Mouse (Mus musculus) embryonic facial prominence, embryonic 15.5 days (tissue): ENCODE data around the gene Cald1. TPM values are rescaled to one million over a fixed set of nuclear protein-coding genes. Genes with fewer than 3 reads are reported as not detected.

ENCODE experiments used
- ATAC-seq: fragments of 200-750 bp; cut with Nextera tagmentation; 2 replicates; pipeline ENCODE4 v1.8.0; 2017; ENCODE audit warnings: low read depth, moderate TSS enrichment; ENCODE audit not compliant: insufficient number of reproducible peaks, low FRiP score, low TSS enrichment
- H3K27ac ChIP-seq: fragments of 300-500 bp; sonication (generic); replicated peaks from 2 replicates; pipeline ENCODE4 v1.5.1; 2015; ENCODE audit warnings: mild to moderate bottlenecking, inconsistent platforms
- H3K27me3 ChIP-seq: fragments of 300-500 bp; sonication (generic); 2 replicates; pipeline ENCODE4 v1.6.1; 2015; ENCODE audit warnings: inconsistent platforms
- H3K36me3 ChIP-seq: fragments of 300-500 bp; sonication (generic); 2 replicates; pipeline ENCODE4 v1.6.1; 2015; ENCODE audit warnings: mild to moderate bottlenecking, inconsistent platforms
- H3K4me1 ChIP-seq: fragments of 300-500 bp; sonication (generic); 2 replicates; pipeline ENCODE4 v1.6.1; 2015; ENCODE audit warnings: inconsistent platforms
- H3K4me2 ChIP-seq: fragments of 300-500 bp; sonication (generic); replicated peaks from 2 replicates; pipeline ENCODE4 v1.6.1; 2015; ENCODE audit warnings: mild to moderate bottlenecking, inconsistent platforms
- H3K4me3 ChIP-seq: fragments of 300-500 bp; sonication (generic); replicated peaks from 2 replicates; pipeline ENCODE4 v1.5.1; 2015; ENCODE audit warnings: mild to moderate bottlenecking, inconsistent platforms
- H3K9ac ChIP-seq: fragments of 300-500 bp; sonication (generic); 2 replicates; pipeline ENCODE4 v1.6.1; 2015; ENCODE audit warnings: inconsistent platforms
- H3K9me3 ChIP-seq: fragments of 300-500 bp; sonication (generic); replicated peaks from 2 replicates; pipeline ENCODE4 v1.6.1; 2016; ENCODE audit warnings: inconsistent platforms
- WGBS: fragments of 180-500 bp; shearing (Covaris S2); methylation state at CpG from one replicate; pipeline ENCODE4 v1.1.7; 2015; 5-methylcytosine and 5-hydroxymethylcytosine counted together
- polyA plus RNA-seq: library from polyadenylated mRNA; unstranded; fragments of >200 nt; fragmentation: Nextera tagmentation; extraction: Ambion mirVana; gene quantifications from 2 replicates; pipeline ENCODE4 v1.2.1, GENCODE M21; 2015

The Cald1 gene
- polyA plus RNA-seq, 1 experiment from 2014 or later: 306 TPM

DNA sequence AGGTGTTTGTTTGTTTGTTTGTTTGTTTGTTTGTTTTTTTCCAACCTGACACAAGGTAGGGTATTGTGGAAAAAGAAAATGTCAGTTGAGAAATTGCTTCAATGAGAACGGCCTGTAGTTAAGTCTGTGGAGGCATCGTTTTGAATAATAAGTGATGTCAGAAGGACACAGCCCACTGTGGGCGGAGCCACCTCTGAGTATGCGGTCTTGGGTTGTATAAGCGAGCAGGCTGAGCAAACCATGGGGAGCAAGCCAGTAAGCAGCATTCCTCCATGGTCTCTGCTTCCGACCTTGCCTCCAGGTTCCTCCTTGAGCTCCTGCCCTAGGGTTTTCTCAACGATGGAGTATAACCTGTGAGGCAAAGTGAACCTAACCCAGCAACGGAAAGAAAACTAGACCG lies 7.6 kb upstream of the Cald1 start:
- Histone ChIP-seq H3K27me3 (no peaks in the 10 kb centered on the region), H3K27ac (no peak overlapping the region), H3K9ac (no peak overlapping the region), H3K4me3 (no peak overlapping the region), H3K9me3 (no peaks in the 10 kb centered on the region), H3K36me3 (no peaks in the 10 kb centered on the region), H3K4me2 (no peak overlapping the region), H3K4me1 (no peaks in the 10 kb centered on the region)
- ATAC-seq: no peak
- 92% methylated on average over 9 of the region's 9 CpGs for WGBS

DNA sequence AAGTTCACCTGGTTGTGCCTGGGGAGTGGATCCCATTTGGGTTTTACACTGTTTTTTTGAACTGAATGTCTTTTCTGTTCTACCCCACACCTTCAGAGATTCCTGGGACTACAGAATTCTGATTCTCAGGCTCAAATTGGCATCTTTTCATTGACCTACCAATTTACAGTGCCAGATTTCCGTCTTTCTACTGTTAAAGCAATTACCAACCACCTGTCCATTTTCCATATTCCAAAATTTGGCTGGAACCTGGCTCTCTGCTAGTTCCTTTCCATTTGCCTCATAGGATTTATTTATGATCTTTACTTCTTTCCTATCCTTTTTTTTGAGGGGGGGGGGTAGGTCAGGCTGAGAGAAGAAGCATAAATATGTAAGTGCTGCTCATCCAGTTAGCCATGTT lies 4.9 kb upstream of the Cald1 start:
- H3K4me3 ChIP-seq: no peak overlapping the region
- H3K9ac ChIP-seq: no peak overlapping the region
- no peaks in the 10 kb centered on the region for H3K36me3 ChIP-seq
- H3K4me2 ChIP-seq: no peak overlapping the region
- WGBS: 68% methylated on average over 1 of the region's 1 CpGs
- H3K27me3 ChIP-seq: no peaks in the 10 kb centered on the region
- no peak overlapping the region for H3K27ac ChIP-seq
- H3K4me1 ChIP-seq: peaks cover 17% of the 10 kb centered on the region
- ATAC-seq: no peak
- no peaks in the 10 kb centered on the region for H3K9me3 ChIP-seq

DNA sequence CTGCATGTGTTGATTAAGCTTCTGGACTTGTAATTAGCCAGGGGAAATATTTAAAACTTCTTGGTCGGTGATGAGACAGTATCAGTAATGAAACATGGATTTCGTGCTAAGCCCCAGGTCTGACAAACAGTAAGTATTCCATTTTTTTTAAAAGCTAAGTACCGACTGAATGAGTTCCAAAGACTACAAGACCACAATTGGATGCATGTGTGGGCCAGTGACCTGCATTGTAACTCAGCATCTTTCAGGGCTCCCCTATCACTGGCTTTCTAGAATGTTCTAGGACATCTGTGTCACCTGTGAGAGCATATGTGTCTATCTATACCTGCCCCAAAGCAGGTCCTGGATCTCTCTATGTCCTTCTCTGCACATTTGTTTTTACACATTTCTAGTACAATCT lies 984 bp upstream of the Cald1 start:
- H3K9ac ChIP-seq: no peak overlapping the region
- 20% methylated on average over 3 of the region's 3 CpGs for WGBS
- peaks cover 46% of the 10 kb centered on the region for H3K4me1 ChIP-seq
- H3K27ac ChIP-seq: no peak overlapping the region
- H3K4me2 ChIP-seq: no peak overlapping the region
- H3K9me3 ChIP-seq: no peaks in the 10 kb centered on the region
- no peak overlapping the region for H3K4me3 ChIP-seq
- no peaks in the 10 kb centered on the region for H3K27me3 ChIP-seq
- ATAC-seq: no peak
- no peaks in the 10 kb centered on the region for H3K36me3 ChIP-seq

DNA sequence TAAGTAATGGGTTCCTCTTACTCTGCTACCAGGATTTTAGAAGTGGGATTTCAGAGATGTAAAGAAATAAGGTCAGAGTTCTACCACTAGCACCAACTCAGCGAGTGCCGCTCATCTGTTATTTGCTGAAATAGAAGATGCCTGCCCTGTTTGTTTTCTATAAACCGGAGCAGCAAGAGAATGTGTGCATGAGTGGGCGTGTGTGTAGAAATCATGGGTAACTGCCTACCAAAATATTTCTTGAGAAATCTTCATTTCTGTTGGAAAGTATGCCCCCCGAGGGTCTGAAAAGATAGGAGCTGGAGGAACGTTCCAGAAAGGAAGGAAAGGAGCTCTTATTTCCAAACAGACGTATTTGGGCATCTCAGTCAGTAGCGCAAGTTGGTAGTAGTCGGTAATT lies 871 bp downstream of the Cald1 start:
- no peaks in the 10 kb centered on the region for H3K27me3 ChIP-seq
- H3K9ac ChIP-seq: peak overlapping the region; percentile 44; the same call in 1 of the 2 replicates
- H3K9me3 ChIP-seq: no peaks in the 10 kb centered on the region
- whole genome bisulfite sequencing: 8% methylated on average over 9 of the region's 9 CpGs
- peak overlapping the region; percentile 58 for H3K4me2 ChIP-seq
- H3K4me3 ChIP-seq: peak overlapping the region; percentile 56
- H3K4me1 ChIP-seq: peaks cover 56% of the 10 kb centered on the region
- H3K27ac ChIP-seq: peak overlapping the region; percentile 90
- no peak for ATAC-seq
- H3K36me3 ChIP-seq: no peaks in the 10 kb centered on the region

DNA sequence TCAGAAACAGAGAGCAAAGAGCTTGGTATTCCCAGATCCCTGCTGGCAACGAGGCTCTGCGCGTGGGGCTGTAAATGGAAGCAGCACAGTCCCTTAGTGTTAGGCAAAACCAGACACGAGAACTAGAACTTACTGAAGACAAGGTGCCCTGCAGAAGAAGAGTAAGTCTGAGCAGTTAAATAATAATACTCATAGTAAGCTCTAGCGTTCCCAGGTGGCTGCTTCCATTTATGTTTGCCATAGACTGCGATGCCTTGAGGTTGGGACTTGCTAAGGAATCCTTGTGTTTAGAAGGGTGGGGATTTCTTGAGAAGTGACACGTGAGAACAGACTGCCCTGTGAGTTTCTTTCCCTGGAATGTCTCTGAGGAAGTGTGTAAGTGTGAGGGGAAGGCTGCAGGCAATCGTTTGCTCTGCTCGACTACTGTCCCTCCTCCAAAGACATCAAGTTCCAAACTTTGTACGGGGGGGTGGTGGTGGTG lies 1.4 kb downstream of the Cald1 start:
- H3K4me3 ChIP-seq: peak overlapping the region; percentile 56
- peak overlapping the region; percentile 90 for H3K27ac ChIP-seq
- H3K4me2 ChIP-seq: peak overlapping the region; percentile 58
- no peaks in the 10 kb centered on the region for H3K36me3 ChIP-seq
- peak overlapping the region; percentile 44; the same call in 1 of the 2 replicates for H3K9ac ChIP-seq
- H3K4me1 ChIP-seq: peaks cover 56% of the 10 kb centered on the region
- ATAC-seq: no peak
- WGBS: 6% methylated on average over 10 of the region's 10 CpGs
- no peaks in the 10 kb centered on the region for H3K9me3 ChIP-seq
- H3K27me3 ChIP-seq: no peaks in the 10 kb centered on the region

DNA sequence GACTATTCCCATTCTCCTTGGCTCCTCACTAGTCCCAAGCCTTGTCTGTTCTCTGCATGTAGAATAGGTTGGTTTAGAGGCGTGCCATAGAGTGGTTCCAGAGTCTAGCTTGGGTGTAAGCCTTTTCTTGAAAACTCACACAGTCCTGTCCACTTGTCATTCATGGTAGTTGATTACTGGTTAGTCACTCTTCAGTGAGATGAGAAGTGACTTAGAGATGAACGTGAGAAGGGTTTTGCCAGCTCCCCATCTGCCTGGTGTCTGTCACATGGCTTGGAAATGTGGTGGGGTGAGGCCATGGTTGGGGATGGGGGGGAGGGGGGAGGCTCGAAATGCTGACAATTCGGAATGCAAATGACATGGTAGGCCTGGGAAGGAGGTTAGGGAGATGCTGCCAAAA lies 2.5 kb downstream of the Cald1 start:
- 0 out of 2 replicates have a peak overlapping the region, but pooled peaks have one; percentile 12 for H3K27ac ChIP-seq
- 57% methylated on average over 4 of the region's 4 CpGs for WGBS
- H3K9ac ChIP-seq: no peak overlapping the region
- no peaks in the 10 kb centered on the region for H3K27me3 ChIP-seq
- H3K9me3 ChIP-seq: no peaks in the 10 kb centered on the region
- peak overlapping the region; percentile 56; the same call in 1 of the 2 replicates for H3K4me3 ChIP-seq
- no peak for ATAC-seq
- peak overlapping the region; percentile 58 for H3K4me2 ChIP-seq
- H3K4me1 ChIP-seq: peaks cover 59% of the 10 kb centered on the region
- no peaks in the 10 kb centered on the region for H3K36me3 ChIP-seq

DNA sequence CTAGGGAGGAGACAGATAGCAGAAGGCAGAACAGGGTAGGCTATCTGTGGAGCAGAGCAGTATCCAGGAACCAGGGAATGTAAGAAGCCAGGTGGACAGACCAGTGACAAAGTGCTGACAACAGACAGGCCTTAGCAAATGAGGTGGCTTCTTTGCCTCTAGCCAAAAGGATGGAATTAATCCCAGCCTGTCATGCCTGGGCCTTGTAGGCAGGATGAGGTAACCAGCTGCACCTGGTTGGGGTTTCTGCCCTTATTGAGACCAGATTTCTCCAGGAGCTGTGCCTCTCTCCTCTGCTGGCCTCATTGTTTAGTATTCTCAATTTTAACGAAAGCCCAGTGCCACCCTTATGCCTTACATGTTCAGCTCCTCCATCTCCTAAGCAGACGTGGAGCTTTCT lies 3.8 kb downstream of the Cald1 start:
- Histone ChIP-seq H3K4me2 (peak overlapping the region; percentile 15; the same call in 1 of the 2 replicates), H3K27me3 (no peaks in the 10 kb centered on the region), H3K36me3 (no peaks in the 10 kb centered on the region), H3K4me1 (peaks cover 65% of the 10 kb centered on the region), H3K9me3 (no peaks in the 10 kb centered on the region), H3K4me3 (no peak overlapping the region), H3K9ac (no peak overlapping the region), H3K27ac (no peak overlapping the region)
- WGBS: 46% methylated on average over 2 of the region's 2 CpGs
- ATAC-seq: no peak

DNA sequence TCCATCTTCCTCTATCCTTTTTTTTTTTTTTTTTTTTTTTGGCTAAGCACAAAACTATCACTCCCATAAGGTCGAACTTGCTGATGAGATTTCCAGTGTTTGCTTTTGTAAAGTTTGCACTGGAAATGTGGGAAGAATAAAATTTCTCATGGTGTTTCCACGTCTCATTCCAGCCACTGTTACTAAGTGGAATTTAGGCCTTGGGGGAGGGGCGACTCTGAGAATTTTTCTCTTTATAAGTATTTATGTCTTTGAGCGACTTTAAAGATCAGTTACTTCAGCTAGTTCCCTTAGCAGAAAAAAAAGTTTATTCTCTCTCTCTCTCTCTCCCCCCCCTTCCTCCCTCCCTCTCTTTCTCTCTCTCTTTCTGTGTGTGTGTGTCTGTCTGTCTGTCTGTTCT lies 8.1 kb downstream of the Cald1 start:
- Histone ChIP-seq H3K4me2 (no peak overlapping the region), H3K4me1 (peaks cover 63% of the 10 kb centered on the region), H3K9me3 (no peaks in the 10 kb centered on the region), H3K27me3 (no peaks in the 10 kb centered on the region), H3K36me3 (no peaks in the 10 kb centered on the region), H3K9ac (no peak overlapping the region), H3K4me3 (no peak overlapping the region), H3K27ac (0 out of 2 replicates have a peak overlapping the region, but pooled peaks have one; percentile 58)
- ATAC-seq: no peak
- 33% methylated on average over 4 of the region's 4 CpGs for WGBS

DNA sequence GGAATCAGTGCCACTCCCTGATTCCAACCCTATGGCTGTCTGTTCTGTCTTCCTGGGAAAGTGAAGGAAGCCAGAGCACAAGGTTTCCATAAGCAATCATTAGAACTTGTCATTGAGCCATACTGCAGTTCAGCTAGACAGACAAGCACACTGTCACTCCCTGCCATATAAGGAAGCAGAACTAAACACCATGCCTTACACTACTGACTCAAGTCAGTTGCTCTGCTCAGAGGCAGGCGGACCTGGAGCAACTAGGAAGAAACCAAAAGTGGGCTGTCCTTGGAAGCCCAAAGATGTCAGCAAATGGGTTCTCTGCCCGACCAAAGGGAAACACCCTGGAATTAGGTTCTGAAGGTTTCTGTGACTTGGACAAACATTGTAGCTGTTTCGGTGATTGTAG lies 10.3 kb downstream of the Cald1 start:
- Histone ChIP-seq H3K27ac (no peak overlapping the region), H3K4me1 (peaks cover 68% of the 10 kb centered on the region), H3K36me3 (no peaks in the 10 kb centered on the region), H3K27me3 (no peaks in the 10 kb centered on the region), H3K4me3 (no peak overlapping the region), H3K9me3 (no peaks in the 10 kb centered on the region), H3K9ac (no peak overlapping the region), H3K4me2 (no peak overlapping the region)
- ATAC-seq: peak; percentile 76
- 63% methylated on average over 3 of the region's 3 CpGs for WGBS

DNA sequence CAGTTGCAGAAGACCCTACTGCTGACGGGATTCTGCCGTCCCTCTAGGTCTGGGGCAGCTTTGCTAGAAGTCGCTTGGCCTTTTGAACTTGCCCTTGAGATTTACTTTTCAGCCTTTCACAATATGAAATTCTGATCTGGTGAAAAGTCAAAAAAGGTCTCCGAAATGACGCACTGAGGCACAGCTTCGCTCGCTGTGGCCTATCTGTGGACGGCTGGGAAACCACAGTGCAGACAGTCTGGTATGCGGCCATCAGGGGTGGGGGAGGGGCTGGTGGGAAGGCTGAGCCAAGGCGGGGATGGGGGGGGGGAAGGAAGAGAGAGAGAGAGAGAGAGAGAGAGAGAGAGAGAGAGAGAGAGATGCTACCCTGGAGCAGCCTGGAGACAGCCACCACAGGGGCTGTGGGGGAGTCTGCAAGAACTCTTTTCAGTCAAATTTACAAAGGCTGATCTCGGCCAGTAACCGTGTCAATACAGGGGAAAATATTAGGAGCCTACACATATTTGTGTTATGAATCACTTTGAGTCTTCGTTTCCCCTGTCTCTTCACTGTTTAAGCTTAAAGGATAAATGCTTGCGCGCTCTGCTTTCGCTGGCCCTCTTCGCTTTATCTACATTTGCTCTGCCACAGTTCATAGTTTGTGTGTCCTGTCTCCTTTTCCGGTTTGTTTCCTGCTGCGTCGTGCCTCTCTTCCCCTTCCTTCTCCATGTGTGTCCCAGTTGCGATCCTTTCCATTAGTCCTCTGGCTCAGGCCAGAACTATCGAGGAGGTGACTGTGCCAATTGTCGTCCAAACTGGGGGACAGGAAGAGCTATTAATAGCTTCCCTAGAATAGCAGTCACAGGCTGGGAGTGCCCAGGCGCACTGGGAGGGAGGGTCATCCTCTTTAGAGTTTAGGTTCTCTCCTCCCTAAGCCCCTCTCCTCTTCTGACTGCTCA lies 11.9 kb downstream of the Cald1 start:
- H3K9me3 ChIP-seq: no peaks in the 10 kb centered on the region
- no peaks in the 10 kb centered on the region for H3K36me3 ChIP-seq
- peak; percentile 46; the same call in 1 of the 2 replicates for ATAC-seq
- peak overlapping the region; percentile 77 for H3K27ac ChIP-seq
- 18% methylated on average over 24 of the region's 24 CpGs for WGBS
- no peak overlapping the region for H3K4me3 ChIP-seq
- H3K4me1 ChIP-seq: peaks cover 65% of the 10 kb centered on the region
- H3K4me2 ChIP-seq: peak overlapping the region; percentile 35
- no peak overlapping the region for H3K9ac ChIP-seq
- no peaks in the 10 kb centered on the region for H3K27me3 ChIP-seq

DNA sequence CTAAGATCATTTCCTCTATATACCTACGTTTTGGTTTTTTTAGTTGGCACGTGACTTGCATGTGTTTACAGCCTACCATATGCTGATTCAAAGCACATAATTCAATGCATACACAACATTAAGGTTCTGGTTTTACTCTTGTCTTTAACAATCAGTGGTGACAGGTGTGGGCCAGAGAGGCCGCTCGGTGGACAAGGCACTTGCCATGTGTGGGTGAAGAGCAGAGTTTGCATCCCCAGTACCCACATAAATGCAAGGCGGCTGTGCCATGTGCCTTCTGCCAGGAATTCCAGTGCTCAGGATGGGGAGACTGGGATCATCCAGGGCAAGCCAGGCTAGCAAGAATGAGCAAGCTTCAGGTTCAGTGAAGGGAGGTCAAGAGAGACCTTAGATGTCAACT lies 14.8 kb downstream of the Cald1 start:
- Histone ChIP-seq H3K4me3 (no peak overlapping the region), H3K27me3 (no peaks in the 10 kb centered on the region), H3K9ac (no peak overlapping the region), H3K27ac (no peak overlapping the region), H3K4me1 (peaks cover 47% of the 10 kb centered on the region), H3K36me3 (no peaks in the 10 kb centered on the region), H3K4me2 (no peak overlapping the region), H3K9me3 (no peaks in the 10 kb centered on the region)
- WGBS: 57% methylated on average over 5 of the region's 5 CpGs
- ATAC-seq: no peak
